Mouse (Mus musculus) heart, postnatal 0 days (tissue): ENCODE measurements around the gene Hist1h2bf. TPM values are rescaled to one million over a fixed set of nuclear protein-coding genes. Genes with fewer than 3 reads are reported as not detected.
A peak's percentile ranks its signal among the peaks of the same experiment; 100 is the strongest.
"Not testable (repeated sequence)": the region's sequence is repeated elsewhere in the genome, so short reads cannot be mapped to it uniquely, and the experiment has no call there.

Experiments
- ATAC-seq: fragments of 200-750 bp; cut with Nextera tagmentation; 2 replicates; pipeline ENCODE4 v1.8.0; 2017; ENCODE audit warnings: low read depth, moderate number of reproducible peaks, moderate library complexity; ENCODE audit not compliant: insufficient read depth
- DNase-seq: peaks from one replicate; pipeline ENCODE4 v3.0.0-alpha.2; 2016; ENCODE audit warnings: low spot score
- H3K27ac ChIP-seq: fragments of 300-500 bp; sonication (generic); 2 replicates; pipeline ENCODE4 v1.5.1; 2014; ENCODE audit warnings: low read depth, mild to moderate bottlenecking
- H3K27me3 ChIP-seq: fragments of 300-500 bp; sonication (generic); 2 replicates; pipeline ENCODE4 v1.6.1; 2014; ENCODE audit warnings: low read length, mixed read lengths; ENCODE audit not compliant: control insufficient read depth, insufficient read depth
- H3K36me3 ChIP-seq: fragments of 300-500 bp; sonication (generic); replicated peaks from 2 replicates; pipeline ENCODE4 v1.6.1; 2014; ENCODE audit warnings: low read length, mixed read lengths; ENCODE audit not compliant: control insufficient read depth, insufficient read depth
- H3K4me1 ChIP-seq: fragments of 300-500 bp; sonication (generic); 2 replicates; pipeline ENCODE4 v1.6.1; 2014; ENCODE audit warnings: antibody characterized with exemption; ENCODE audit not compliant: control insufficient read depth, insufficient read depth
- H3K4me2 ChIP-seq: fragments of 300-500 bp; sonication (generic); 2 replicates; pipeline ENCODE4 v1.6.1; 2014; ENCODE audit warnings: low read depth, mild to moderate bottlenecking, low read length, moderate library complexity
- H3K4me3 ChIP-seq: fragments of 300-500 bp; sonication (generic); 2 replicates; pipeline ENCODE4 v1.5.1; 2014; ENCODE audit warnings: low read depth, low read length
- H3K9ac ChIP-seq: fragments of 300-500 bp; sonication (generic); replicated peaks from 2 replicates; pipeline ENCODE4 v1.6.1; 2014; ENCODE audit warnings: low read depth, low read length, mixed read lengths
- H3K9me3 ChIP-seq: fragments of 300-500 bp; sonication (generic); replicated peaks from 2 replicates; pipeline ENCODE4 v1.6.1; 2016; ENCODE audit warnings: low read length; ENCODE audit not compliant: control insufficient read depth
- CTCF ChIP-seq: IDR thresholded peaks from 2 replicates; pipeline ENCODE4 v1.5.1; 2016; ENCODE audit warnings: antibody characterized with exemption, control low read depth, low read depth
- EP300 ChIP-seq: IDR thresholded peaks from 2 replicates; pipeline ENCODE4 v1.6.1; 2016; ENCODE audit warnings: antibody characterized with exemption, low read depth
- WGBS: fragments of 180-500 bp; shearing (Covaris S2); extraction: QIAGEN DNeasy Blood & Tissue Kit; methylation state at CpG from one replicate; pipeline ENCODE4 v1.1.7; 2014; 5-methylcytosine and 5-hydroxymethylcytosine counted together
- polyA plus RNA-seq: library from polyadenylated mRNA; unstranded; fragments of >200 nt; fragmentation: Nextera tagmentation; extraction: Ambion mirVana; gene quantifications from 2 replicates; pipeline ENCODE4 v1.2.1, GENCODE M21; 2015
- total RNA-seq: library from RNA; depleted of rRNA; stranded (reverse); fragments of >200 nt; gene quantifications from 2 replicates; pipeline ENCODE4 v1.2.3, GENCODE M21; 2014; ENCODE audit warnings: low replicate concordance; rRNA removed

The Hist1h2bf gene
- total RNA-seq (603 and 951 TPM in 2 replicates), polyA plus RNA-seq (1.3 and 1.6 TPM in 2 replicates)

DNA sequence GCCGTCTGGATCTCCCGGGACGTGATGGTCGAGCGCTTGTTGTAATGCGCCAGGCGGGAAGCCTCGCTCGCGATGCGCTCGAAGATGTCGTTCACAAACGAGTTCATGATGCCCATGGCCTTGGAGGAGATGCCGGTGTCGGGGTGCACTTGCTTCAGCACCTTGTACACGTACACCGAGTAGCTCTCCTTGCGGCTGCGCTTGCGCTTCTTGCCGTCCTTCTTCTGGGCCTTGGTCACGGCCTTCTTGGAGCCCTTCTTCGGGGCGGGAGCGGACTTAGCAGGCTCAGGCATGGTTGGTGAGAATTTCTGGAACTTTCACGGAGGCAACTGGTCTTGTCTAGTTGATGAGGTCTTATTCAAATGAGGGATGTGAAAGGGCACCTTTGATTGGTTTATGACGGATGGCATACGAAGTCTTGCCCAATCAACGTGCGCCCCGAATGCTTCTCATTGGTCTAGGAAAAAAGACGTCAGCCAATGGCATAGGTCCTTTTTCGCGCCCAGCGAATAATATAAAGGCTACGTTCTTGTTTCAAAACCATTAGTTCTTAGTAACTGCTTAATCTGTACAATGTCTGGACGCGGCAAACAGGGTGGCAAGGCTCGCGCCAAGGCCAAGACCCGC is at the start of gene Hist1h2bf, which contains the start of gene Hist1h2ad:
Gene Hist1h2bf, minus strand, starts transcription at position 299 of the 627 bp plus-strand sequence.
Gene Hist1h2ad, plus strand, starts transcription at position 484 of the 627 bp plus-strand sequence.
- not testable (repeated sequence) for H3K27me3 ChIP-seq, H3K36me3 ChIP-seq, H3K9me3 ChIP-seq
- Histone ChIP-seq H3K4me2 (peak within 1 kb of the TSS; percentile 62), H3K27ac (peak within 1 kb of the TSS; percentile 76), H3K4me3 (peak within 1 kb of the TSS; percentile 51), H3K9ac (peak within 1 kb of the TSS; percentile 59; the same call in 1 of the 2 replicates), H3K4me1 (peaks cover 16% of the 10 kb centered on the region; the same call in 1 of the 2 replicates)
- WGBS: 3% methylated on average over 31 of the region's 42 CpGs
- peak; percentile 90 for TF ChIP-seq EP300
- DNase-seq (peak; percentile 97), ATAC-seq (peak; percentile 81)

DNA sequence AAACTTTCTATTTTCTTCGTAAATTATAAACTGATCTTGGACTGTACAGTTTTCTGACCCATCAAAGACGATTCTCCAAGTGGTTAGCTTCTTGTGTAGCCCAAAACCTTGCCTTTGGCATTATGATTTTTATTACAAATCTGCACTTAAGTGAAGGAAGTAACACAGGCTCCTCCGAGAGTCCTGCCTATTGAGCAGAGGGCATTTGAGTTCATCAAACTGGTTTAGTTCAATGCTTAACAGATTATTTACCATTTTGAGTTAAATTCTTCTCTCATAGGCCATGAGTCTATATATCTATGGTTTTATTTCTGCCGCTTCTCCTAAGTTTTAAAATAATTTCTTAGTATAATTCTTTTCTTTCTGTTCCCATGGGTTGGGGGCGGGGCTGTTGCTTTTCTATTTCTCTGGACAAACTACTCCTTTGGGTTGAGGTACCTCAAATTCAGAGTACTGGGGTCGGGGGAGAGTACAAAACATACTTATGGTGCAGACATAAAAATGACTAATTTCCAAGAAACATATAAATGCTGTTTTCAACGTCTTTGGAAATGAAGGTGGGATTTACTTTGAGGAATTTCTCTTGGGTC is 49.0 kb upstream of the Hist1h2bf start:
- H3K27me3 ChIP-seq: no peaks in the 10 kb centered on the region
- H3K27ac ChIP-seq: peak overlapping the region; percentile 93
- peak overlapping the region; percentile 87 for H3K4me2 ChIP-seq
- whole genome bisulfite sequencing: 23% methylated on average over 7 of the region's 7 CpGs
- H3K9me3 ChIP-seq: no peaks in the 10 kb centered on the region
- TF ChIP-seq EP300 (no peak), CTCF (no peak)
- ATAC-seq (no peak), DNase-seq (peak; percentile 27)
- H3K4me1 ChIP-seq: peaks cover 7% of the 10 kb centered on the region; the same call in 1 of the 2 replicates
- H3K4me3 ChIP-seq: peak overlapping the region; percentile 59
- no peaks in the 10 kb centered on the region for H3K36me3 ChIP-seq
- H3K9ac ChIP-seq: peak overlapping the region; percentile 36; the same call in 1 of the 2 replicates

GRCm38 (mm10) chr13:23622175-23622671 is 48.2 kb upstream of the Hist1h2bf start, which contains the start of gene Hist1h1e:
Gene Hist1h1e, minus strand, starts transcription at chr13:23622558.
- H3K36me3 ChIP-seq, H3K4me1 ChIP-seq, H3K27me3 ChIP-seq, H3K9me3 ChIP-seq: not testable (repeated sequence)
- WGBS: under 1% methylated on average over 52 of the region's 53 CpGs
- Histone ChIP-seq H3K9ac (peak within 1 kb of the TSS; percentile 86), H3K27ac (peak within 1 kb of the TSS; percentile 93), H3K4me2 (peak within 1 kb of the TSS; percentile 87), H3K4me3 (peak within 1 kb of the TSS; percentile 59)
- peak; percentile 95 for DNase-seq
- ATAC-seq: peak; percentile 89
- peak; percentile 90 for TF ChIP-seq EP300

DNA sequence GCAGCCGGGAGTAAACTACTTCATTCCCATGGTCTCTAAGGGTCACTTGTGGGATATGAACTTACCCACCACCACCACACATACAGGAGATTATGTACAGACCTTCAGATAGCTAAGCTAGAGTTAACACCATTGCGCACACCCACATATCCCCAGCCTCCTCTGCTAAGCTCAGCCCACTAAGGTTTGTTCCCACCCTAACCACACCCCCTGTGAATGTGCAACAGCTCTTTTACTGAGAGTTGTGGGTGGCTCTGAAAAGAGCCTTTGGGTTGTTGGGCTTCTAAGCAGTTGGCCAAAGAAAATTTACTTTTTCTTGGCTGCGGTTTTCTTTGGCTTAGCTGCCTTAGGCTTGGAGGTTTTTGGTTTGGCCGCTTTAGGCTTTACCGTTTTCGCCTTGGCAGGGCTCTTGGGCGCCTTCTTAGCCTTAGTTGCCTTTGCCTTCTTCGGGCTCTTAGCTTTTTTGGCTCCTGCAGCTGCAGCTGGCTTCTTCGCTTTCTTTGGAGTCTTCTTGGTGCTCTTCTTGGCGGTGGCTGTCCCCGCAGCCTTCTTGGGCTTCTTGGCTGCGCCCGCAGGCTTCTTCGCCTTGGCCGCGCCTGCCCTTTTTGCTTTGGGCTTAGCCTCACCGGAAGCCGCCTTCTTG is 47.7 kb upstream of the Hist1h2bf start:
- peak overlapping the region; percentile 93 for H3K27ac ChIP-seq
- H3K36me3 ChIP-seq: no peaks in the 10 kb centered on the region
- peak overlapping the region; percentile 86 for H3K9ac ChIP-seq
- under 1% methylated on average over 18 of the region's 18 CpGs for WGBS
- H3K4me3 ChIP-seq: peak overlapping the region; percentile 59
- ATAC-seq (peak; percentile 81), DNase-seq (peak; percentile 90)
- no peaks in the 10 kb centered on the region for H3K9me3 ChIP-seq
- no peaks in the 10 kb centered on the region for H3K27me3 ChIP-seq
- peak overlapping the region; percentile 87 for H3K4me2 ChIP-seq
- peaks cover 7% of the 10 kb centered on the region; the same call in 1 of the 2 replicates for H3K4me1 ChIP-seq
- peak; percentile 47; the same call in 1 of the 2 replicates for TF ChIP-seq EP300
- no peak for TF ChIP-seq CTCF

GRCm38 (mm10) chr13:23620733-23621531 is 46.9 kb upstream of the Hist1h2bf start, which contains the start of gene Hist1h2be:
Gene Hist1h2be, minus strand, starts transcription at chr13:23621124.
- no peaks in the 10 kb centered on the region for H3K36me3 ChIP-seq
- no peaks in the 10 kb centered on the region for H3K27me3 ChIP-seq
- peak within 1 kb of the TSS; percentile 86 for H3K9ac ChIP-seq
- peak within 1 kb of the TSS; percentile 93 for H3K27ac ChIP-seq
- peak within 1 kb of the TSS; percentile 87 for H3K4me2 ChIP-seq
- TF ChIP-seq EP300 (no peak), CTCF (no peak)
- DNase-seq (peak; percentile 95), ATAC-seq (peak; percentile 74)
- under 1% methylated on average over 27 of the region's 27 CpGs for WGBS
- H3K4me1 ChIP-seq: peaks cover 7% of the 10 kb centered on the region; the same call in 1 of the 2 replicates
- no peaks in the 10 kb centered on the region for H3K9me3 ChIP-seq
- peak within 1 kb of the TSS; percentile 59 for H3K4me3 ChIP-seq
